Comparison of ENCODE assay signal across 9 mouse cellular contexts in genomic region chr4:101584524-101585454, GRCm38 (mm10).
DNase-seq lines count a peak whose midpoint lies in the region; ATAC-seq and TF ChIP-seq lines count a peak whose summit lies in the region.
"Had no signal": no experiment of that assay in that cellular context is flagged by ENCODE, and none has a peak within 500 bp of the region (broad histone marks: within the 10 kb centered on the region; RNA-seq: fewer than 3 reads in every experiment).

No protein-coding gene starts in this region.

- TF ChIP-seq POLR2A in MEL (IDR thresholded peaks at IDR 0.05; ENCODE audit: control insufficient read depth in 1 of 2, insufficient read depth in 1 of 2, low read depth in 1 of 2, low read length in 2 of 2, poor library complexity in 1 of 2): no peak

- TF ChIP-seq EP300 in MEL (IDR thresholded peaks at IDR 0.05; ENCODE audit: low read depth in 1 of 2, low read length in 2 of 2): no peak

- peak; percentile 11 for DNase-seq in MEL (ENCODE audit: low read depth, low spot score)
- peak; percentile 36 for DNase-seq in cerebellum, adult 8-10 months
- no peak for DNase-seq in forebrain, postnatal 0 days
- no peak for DNase-seq in heart, postnatal 14 days
- DNase-seq in lung, postnatal 14 days: no peak
- no peak for DNase-seq in layer of hippocampus, adult 9-10 months (ENCODE audit: low spot score)
- no peak for DNase-seq in adrenal gland, postnatal 36 days

- no peak overlapping the region for H3K4me2 ChIP-seq in forebrain, postnatal 0 days (ENCODE audit: low read depth)
- no peak overlapping the region for H3K4me2 ChIP-seq in midbrain, embryonic 15.5 days

- peaks cover 0 to 4% of the 10 kb centered on the region in 2 experiments; a peak in 1 of 4 replicates for H3K4me1 ChIP-seq in MEL (ENCODE audit: control insufficient read depth in 1 of 2, insufficient read depth in 2 of 2, low read length in 2 of 2)
- no peaks in the 10 kb centered on the region for H3K4me1 ChIP-seq in forebrain, postnatal 0 days (ENCODE audit: insufficient read depth)
- H3K4me1 ChIP-seq in midbrain, embryonic 15.5 days: peaks cover 23% of the 10 kb centered on the region

- TF ChIP-seq RAD21 in MEL (IDR thresholded peaks at IDR 0.05; ENCODE audit: low read depth, low read length): no peak

- 34% methylated on average over 19 of the region's 19 CpGs for WGBS in forebrain, postnatal 0 days
- 46% methylated on average over 19 of the region's 19 CpGs for WGBS in midbrain, embryonic 15.5 days

- intact Hi-C loops in heart, postnatal 14 days (cut with DNase I): no loop called here

- peak; percentile 44; the same call in 1 of the 2 replicates for ATAC-seq in forebrain, postnatal 0 days
- ATAC-seq in midbrain, embryonic 15.5 days (replicated peaks): peak; percentile 50

- no peaks in the 10 kb centered on the region for H3K9me3 ChIP-seq in MEL (replicated peaks; ENCODE audit: insufficient read depth, low read length)
- no peaks in the 10 kb centered on the region for H3K9me3 ChIP-seq in forebrain, postnatal 0 days (ENCODE audit: low read length)
- no peaks in the 10 kb centered on the region for H3K9me3 ChIP-seq in midbrain, embryonic 15.5 days

- no peak overlapping the region for H3K27ac ChIP-seq in MEL (ENCODE audit: control insufficient read depth, low read depth, low read length)
- H3K27ac ChIP-seq in forebrain, postnatal 0 days (ENCODE audit: low read depth, low read length): no peak overlapping the region
- H3K27ac ChIP-seq in midbrain, embryonic 15.5 days: peak overlapping the region; percentile 52; the same call in 1 of the 2 replicates
- H3K27ac ChIP-seq: macrophage had no signal

- TF ChIP-seq CTCF in MEL (IDR thresholded peaks at IDR 0.05 in 2 of 3, conservative IDR thresholded peaks at IDR 0.05 in 1 of 3; ENCODE audit: control insufficient read depth in 1 of 3, insufficient read depth in 1 of 3, low read depth in 2 of 3, low read length in 3 of 3, poor library complexity in 1 of 3, severe bottlenecking in 1 of 3): no peak
- TF ChIP-seq CTCF in forebrain, postnatal 0 days (IDR thresholded peaks at IDR 0.05; ENCODE audit: low read depth): no peak

- H3K27me3 ChIP-seq in MEL (ENCODE audit: control insufficient read depth in 1 of 2, insufficient read depth in 2 of 2, low read length in 2 of 2): no peaks in the 10 kb centered on the region
- no peaks in the 10 kb centered on the region for H3K27me3 ChIP-seq in forebrain, postnatal 0 days (ENCODE audit: insufficient read depth, low read length)
- H3K27me3 ChIP-seq in midbrain, embryonic 15.5 days (replicated peaks): no peaks in the 10 kb centered on the region

- H3K36me3 ChIP-seq in MEL (ENCODE audit: control insufficient read depth in 1 of 2, insufficient read depth in 2 of 2, low read length in 2 of 2): peaks cover 1 to 2% of the 10 kb centered on the region in 2 experiments; a peak in 2 of 4 replicates
- H3K36me3 ChIP-seq in forebrain, postnatal 0 days (ENCODE audit: insufficient read depth): no peaks in the 10 kb centered on the region
- H3K36me3 ChIP-seq in midbrain, embryonic 15.5 days (replicated peaks): no peaks in the 10 kb centered on the region

- no peak overlapping the region for H3K9ac ChIP-seq in MEL (ENCODE audit: control insufficient read depth, low read depth, low read length, poor library complexity, severe bottlenecking)
- H3K9ac ChIP-seq in forebrain, postnatal 0 days: no peak overlapping the region
- no peak overlapping the region for H3K9ac ChIP-seq in midbrain, embryonic 15.5 days

- H3K4me3 ChIP-seq in MEL (ENCODE audit: control insufficient read depth in 1 of 2, insufficient read depth in 1 of 2, low read depth in 2 of 2, low read length in 2 of 2): no peak overlapping the region
- H3K4me3 ChIP-seq in forebrain, postnatal 0 days (ENCODE audit: low read depth, low read length): no peak overlapping the region
- no peak overlapping the region for H3K4me3 ChIP-seq in midbrain, embryonic 15.5 days

- no peaks in the 10 kb centered on the region for H3K79me2 ChIP-seq in MEL (ENCODE audit: control insufficient read depth, insufficient read depth, low read length, poor library complexity)

TF ChIP-seq in MEL, 35 proteins besides CTCF, POLR2A, EP300 and RAD21:
- TF ChIP-seq ZKSCAN1 (IDR thresholded peaks at IDR 0.05; ENCODE audit: low read depth, low read length) (no peak), MAZ (IDR thresholded peaks at IDR 0.05; ENCODE audit: low read depth, low read length) (no peak), ZNF384 (IDR thresholded peaks at IDR 0.05; ENCODE audit: low read depth, low read length) (no peak), BHLHE40 (IDR thresholded peaks at IDR 0.05; ENCODE audit: borderline replicate concordance, low read depth, low read length) (no peak), KAT2A (conservative IDR thresholded peaks at IDR 0.05; ENCODE audit: low read depth, low read length) (no peak), JUND (IDR thresholded peaks at IDR 0.05; ENCODE audit: low read depth, low read length) (no peak), MYB (IDR thresholded peaks at IDR 0.05; ENCODE audit: low read depth, low read length) (no peak)

Comparison
In these comparisons a context has a peak if more than half of its experiments do, and no peak if none do; other contexts are left out.
1. DNase-seq: peak in MEL (single experiment) and cerebellum, adult 8-10 months (single experiment); none in forebrain, postnatal 0 days (single experiment), heart, postnatal 14 days (0 of 2), lung, postnatal 14 days (single experiment), layer of hippocampus, adult 9-10 months (single experiment) and adrenal gland, postnatal 36 days (0 of 2).